Mouse (Mus musculus) lung, embryonic 16.5 days (tissue): ENCODE results near the gene Spp2. TPM values are rescaled to one million over a fixed set of nuclear protein-coding genes. Genes with fewer than 3 reads are reported as not detected.
A peak's percentile ranks its signal among the peaks of the same experiment; 100 is the strongest.

ENCODE experiments used
- ATAC-seq: fragments of 200-750 bp; cut with Nextera tagmentation; 2 replicates; pipeline ENCODE4 v1.8.0; 2017; ENCODE audit warnings: low read depth, mild to moderate bottlenecking, moderate library complexity
- H3K27ac ChIP-seq: fragments of 300-500 bp; sonication (generic); 2 replicates; pipeline ENCODE4 v1.5.1; 2014; ENCODE audit warnings: mild to moderate bottlenecking, control low read depth, low read length
- H3K27me3 ChIP-seq: fragments of 300-500 bp; sonication (generic); 2 replicates; pipeline ENCODE4 v1.6.1; 2014; ENCODE audit warnings: low read depth, low read length, mixed read lengths; ENCODE audit not compliant: control insufficient read depth, insufficient read depth
- H3K36me3 ChIP-seq: fragments of 300-500 bp; sonication (generic); 2 replicates; pipeline ENCODE4 v1.6.1; 2014; ENCODE audit warnings: low read length; ENCODE audit not compliant: control insufficient read depth, insufficient read depth
- H3K4me1 ChIP-seq: fragments of 300-500 bp; sonication (generic); replicated peaks from 2 replicates; pipeline ENCODE4 v1.6.1; 2014; ENCODE audit warnings: low read length, mixed read lengths; ENCODE audit not compliant: control insufficient read depth, insufficient read depth
- H3K4me2 ChIP-seq: fragments of 300-500 bp; sonication (generic); 2 replicates; pipeline ENCODE4 v1.6.1; 2014; ENCODE audit warnings: low read depth, low read length, control low read depth
- H3K4me3 ChIP-seq: fragments of 300-500 bp; sonication (generic); 2 replicates; pipeline ENCODE4 v1.5.1; 2014; ENCODE audit warnings: mild to moderate bottlenecking, low read length, control low read depth
- H3K9ac ChIP-seq: fragments of 300-500 bp; sonication (generic); 2 replicates; pipeline ENCODE4 v1.6.1; 2014; ENCODE audit warnings: low read length, control low read depth
- H3K9me3 ChIP-seq: fragments of 300-500 bp; sonication (generic); 2 replicates; pipeline ENCODE4 v1.6.1; 2016; ENCODE audit warnings: low read length; ENCODE audit not compliant: control insufficient read depth
- WGBS: fragments of 180-500 bp; shearing (Covaris S2); extraction: QIAGEN DNeasy Blood & Tissue Kit; methylation state at CpG from one replicate; pipeline ENCODE4 v1.1.7; 2014; 5-methylcytosine and 5-hydroxymethylcytosine counted together
- polyA plus RNA-seq: library from polyadenylated mRNA; unstranded; fragments of >200 nt; fragmentation: Nextera tagmentation; extraction: Ambion mirVana; gene quantifications from 2 replicates; pipeline ENCODE4 v1.2.1, GENCODE M21; 2015

The Spp2 gene
- polyA plus RNA-seq, 1 experiment from 2014 or later = 0.60 TPM

DNA sequence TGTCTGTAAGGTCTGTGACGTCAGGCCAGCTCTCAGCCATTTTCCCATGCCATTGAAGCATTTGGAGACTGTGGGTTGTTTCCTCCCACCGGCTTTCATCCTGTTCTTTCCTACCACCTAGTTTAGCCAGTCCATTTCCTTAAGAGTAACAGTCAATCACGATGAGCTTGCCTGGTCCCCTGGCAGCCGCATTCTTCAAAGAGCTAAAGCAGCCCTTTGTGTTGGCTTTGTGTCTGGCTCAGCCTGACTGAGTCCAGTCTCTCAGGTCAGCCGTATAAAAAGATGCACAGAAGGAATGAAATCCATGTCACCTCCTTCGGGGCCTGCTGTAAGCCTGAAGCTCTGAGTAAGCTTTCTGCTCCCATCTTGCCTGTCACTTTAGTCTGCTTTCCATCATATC lies 65.5 kb downstream of the Spp2 start:
- H3K4me2 ChIP-seq = no peak overlapping the region
- H3K36me3 ChIP-seq = no peaks in the 10 kb centered on the region
- ATAC-seq = no peak
- H3K4me1 ChIP-seq = peaks cover 35% of the 10 kb centered on the region
- no peaks in the 10 kb centered on the region for H3K9me3 ChIP-seq
- WGBS = 38% methylated on average over 6 of the region's 6 CpGs
- no peak overlapping the region for H3K9ac ChIP-seq
- H3K27ac ChIP-seq = no peak overlapping the region
- no peak overlapping the region for H3K4me3 ChIP-seq
- no peaks in the 10 kb centered on the region for H3K27me3 ChIP-seq

DNA sequence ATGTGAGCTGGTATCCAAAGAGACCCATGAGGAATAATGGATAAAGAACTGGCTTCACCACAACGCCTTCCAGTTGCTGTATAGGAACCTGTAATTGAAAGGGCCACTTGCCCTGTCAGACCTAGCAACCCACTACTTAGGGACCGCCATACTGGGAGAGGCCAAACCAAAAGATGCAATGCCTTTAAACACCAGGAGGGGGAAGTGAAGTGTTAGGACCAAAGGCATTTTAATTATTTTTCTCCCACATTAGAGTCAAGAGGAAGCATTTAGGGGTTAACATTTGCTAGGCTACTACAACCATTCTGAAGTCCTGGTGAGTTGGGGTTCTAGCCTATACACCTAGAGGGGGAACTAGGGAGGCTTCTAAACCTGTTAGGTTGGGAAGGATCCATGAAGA lies 67.1 kb downstream of the Spp2 start:
- Histone ChIP-seq H3K27ac (peak overlapping the region; percentile 39), H3K9me3 (no peaks in the 10 kb centered on the region), H3K9ac (no peak overlapping the region)

DNA sequence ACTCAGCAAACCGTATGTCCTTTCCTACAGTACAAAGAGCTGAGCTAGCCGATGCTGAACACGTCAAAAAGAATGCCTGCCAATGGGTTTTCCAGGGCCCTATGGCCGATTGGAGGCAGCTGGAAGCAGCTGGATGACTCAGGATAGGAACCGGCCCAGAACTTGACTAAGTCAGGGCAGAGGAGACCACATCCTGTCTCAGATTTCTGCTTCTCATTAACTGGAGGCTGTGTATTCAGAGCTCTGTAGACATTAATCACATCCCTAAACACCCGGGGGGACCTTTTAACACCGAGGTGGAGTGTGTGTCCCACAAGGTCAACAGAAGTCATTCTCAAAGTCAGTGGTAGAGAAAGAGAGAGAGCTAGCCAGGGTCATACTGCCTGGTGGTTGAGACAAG lies 67.8 kb downstream of the Spp2 start:
- no peaks in the 10 kb centered on the region for H3K36me3 ChIP-seq
- WGBS = 10% methylated on average over 7 of the region's 7 CpGs
- H3K27me3 ChIP-seq = no peaks in the 10 kb centered on the region
- no peak overlapping the region for H3K4me2 ChIP-seq
- peaks cover 35% of the 10 kb centered on the region for H3K4me1 ChIP-seq
- ATAC-seq = peak; percentile 81
- peak overlapping the region; percentile 73 for H3K27ac ChIP-seq
- no peaks in the 10 kb centered on the region for H3K9me3 ChIP-seq
- no peak overlapping the region for H3K4me3 ChIP-seq
- H3K9ac ChIP-seq = no peak overlapping the region

More for the DNA sequence above, 67.1 kb downstream of the Spp2 start:
- H3K4me2 ChIP-seq = no peak overlapping the region
- H3K4me1 ChIP-seq = peaks cover 35% of the 10 kb centered on the region
- no peak overlapping the region for H3K4me3 ChIP-seq
- 78% methylated on average over 2 of the region's 2 CpGs for WGBS
- no peak for ATAC-seq
- no peaks in the 10 kb centered on the region for H3K36me3 ChIP-seq
- no peaks in the 10 kb centered on the region for H3K27me3 ChIP-seq

DNA sequence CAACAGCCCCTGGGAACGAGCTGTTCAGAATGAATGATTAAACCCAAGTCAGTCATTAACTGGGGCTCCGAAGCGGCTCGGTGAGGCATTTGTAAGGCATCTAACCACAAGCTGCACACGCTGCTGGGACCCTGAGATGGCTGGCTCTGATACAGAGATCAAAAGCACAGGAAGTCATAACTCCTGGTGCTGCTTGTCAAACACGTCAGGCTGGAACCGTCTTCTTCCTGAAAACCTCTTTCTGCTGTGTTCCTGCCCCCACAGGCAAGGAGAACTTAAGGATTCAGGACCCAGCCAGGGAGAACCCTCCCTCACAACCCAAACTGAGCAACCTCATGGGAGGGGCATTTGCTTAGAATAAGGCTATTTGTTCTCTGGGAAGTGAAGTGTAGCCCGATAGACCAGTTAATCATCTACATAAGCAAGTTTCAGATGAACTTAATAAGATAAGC lies 68.8 kb downstream of the Spp2 start:
- Histone ChIP-seq H3K27me3 (no peaks in the 10 kb centered on the region), H3K27ac (peak overlapping the region; percentile 73), H3K9me3 (no peaks in the 10 kb centered on the region), H3K36me3 (no peaks in the 10 kb centered on the region), H3K4me2 (no peak overlapping the region), H3K4me3 (no peak overlapping the region), H3K4me1 (peaks cover 32% of the 10 kb centered on the region), H3K9ac (no peak overlapping the region)
- 4% methylated on average over 8 of the region's 8 CpGs for WGBS
- peak; percentile 55 for ATAC-seq

Other genes starting within 250 kb of the Spp2 start
- not detected in 2 replicates for gene Ugt1a5, start 240.9 kb upstream of the Spp2 start, polyA plus RNA-seq
- gene Ugt1a2, start 206.4 kb upstream of the Spp2 start, polyA plus RNA-seq = not detected in 2 replicates
- gene Dnajb3, start 201.2 kb upstream of the Spp2 start, polyA plus RNA-seq = 4.1 and 6.5 TPM in 2 replicates
- not detected in 2 replicates for gene Ugt1a1, start 195.0 kb upstream of the Spp2 start, polyA plus RNA-seq
- 1.0 and 1.7 TPM in 2 replicates for gene Mroh2a, start 180.0 kb upstream of the Spp2 start, polyA plus RNA-seq
- gene Hjurp, start 129.3 kb upstream of the Spp2 start, polyA plus RNA-seq = 184 and 186 TPM in 2 replicates
- gene Trpm8, start 129.3 kb upstream of the Spp2 start, polyA plus RNA-seq = 0.04 TPM in 1 of 2 replicates, not detected in the other
- gene Glrp1, start 103.1 kb downstream of the Spp2 start, polyA plus RNA-seq = 0.21 and 0.28 TPM in 2 replicates